Mouse (Mus musculus) bone marrow macrophage, adult 2 months (primary cell): ENCODE results near the gene Wfdc16.

Source experiments
- CTCF ChIP-seq: IDR thresholded peaks from 2 replicates; pipeline ENCODE4 v1.5.1; 2012; ENCODE audit warnings: low read depth, mild to moderate bottlenecking, low read length, moderate library complexity
- POLR2A ChIP-seq: IDR thresholded peaks from 2 replicates; pipeline ENCODE4 v1.6.1; 2012; ENCODE audit warnings: mild to moderate bottlenecking, low read depth, low read length, borderline replicate concordance

DNA sequence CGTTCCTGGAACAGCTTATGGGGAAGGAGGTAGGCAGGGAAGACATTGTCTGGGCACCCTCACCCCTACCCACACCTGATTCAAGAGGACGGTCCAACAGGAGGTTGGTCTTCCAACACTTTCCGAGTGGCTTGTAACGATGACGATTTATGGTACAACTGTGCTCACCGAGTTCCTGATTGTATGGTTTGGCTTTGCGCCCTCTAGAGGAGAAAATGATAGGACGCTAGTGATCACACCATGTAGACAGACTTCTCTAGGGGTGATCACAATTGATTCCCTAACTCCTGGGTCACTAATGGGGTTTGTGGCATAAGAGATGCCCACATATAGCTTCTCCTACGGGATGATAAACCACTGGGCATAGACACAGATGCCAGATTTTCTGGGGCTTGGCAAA lies 3.3 kb downstream of the Wfdc16 start:
- no peak for TF ChIP-seq POLR2A
- TF ChIP-seq CTCF: no peak
